Mouse (Mus musculus) stomach, postnatal 0 days (tissue): ENCODE measurements at regions not wholly inside any gene's neighbourhood (a gene's known extent, or its start where the extent isn't known, plus 50 kb on each side); places are given as distances from the start of the nearest gene placed in this dataset.

Experiments
- CTCF ChIP-seq: IDR thresholded peaks from 2 replicates; pipeline ENCODE4 v1.5.1; 2016; ENCODE audit warnings: antibody characterized with exemption, low read depth, mild to moderate bottlenecking, moderate library complexity
- EP300 ChIP-seq: optimal IDR thresholded peaks from 2 replicates; pipeline ENCODE3; 2016; ENCODE audit warnings: antibody characterized with exemption

- TF ChIP-seq CTCF, result no peak
- no peak for TF ChIP-seq EP300
Observed at GRCm38 (mm10) chr9:23673347-23673860, 424.4 kb upstream of the Npsr1 start.
